Mouse (Mus musculus): ENCODE data around the gene Zbtb43. TPM values are rescaled to one million over a fixed set of nuclear protein-coding genes. Genes with fewer than 3 reads are reported as not detected.

Zbtb43 gene
- polyA plus RNA-seq, 1 experiment from 2014 or later, result 18.7 TPM

DNA sequence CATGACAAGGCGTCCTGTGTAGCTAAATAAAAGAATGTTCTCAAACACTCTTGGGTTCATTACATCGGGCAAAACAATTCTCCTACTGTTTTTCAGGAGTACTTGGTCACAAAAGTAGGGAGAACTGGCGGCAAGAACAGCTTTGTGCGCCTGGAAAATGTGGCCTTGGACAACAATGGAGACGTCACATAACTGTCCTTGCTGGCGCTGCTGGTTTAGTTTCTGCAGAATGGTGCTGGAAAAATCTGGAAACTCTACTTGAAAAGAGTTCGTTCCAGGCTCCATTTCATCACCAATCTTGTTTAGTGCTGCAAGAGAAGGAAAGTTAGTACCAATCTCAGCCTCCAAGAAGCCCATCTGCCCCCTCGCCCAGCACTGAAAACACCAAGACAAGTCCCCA is 13.5 kb downstream of the Zbtb43 start:
- ATAC-seq (ENCODE audit: insufficient number of reproducible peaks, insufficient read depth, low FRiP score, low TSS enrichment, low read depth), result no peak
- H3K4me1 ChIP-seq (replicated peaks), result no peaks in the 10 kb centered on the region
- H3K4me3 ChIP-seq (replicated peaks), result no peak overlapping the region
- WGBS, result 89% methylated on average over 8 of the region's 8 CpGs
- no peak overlapping the region for H3K27ac ChIP-seq
- H3K9ac ChIP-seq (replicated peaks), result no peak overlapping the region
- peaks cover 77% of the 10 kb centered on the region for H3K36me3 ChIP-seq
- no peaks in the 10 kb centered on the region for H3K9me3 ChIP-seq
- no peak overlapping the region for H3K4me2 ChIP-seq
- H3K27me3 ChIP-seq, result no peaks in the 10 kb centered on the region

DNA sequence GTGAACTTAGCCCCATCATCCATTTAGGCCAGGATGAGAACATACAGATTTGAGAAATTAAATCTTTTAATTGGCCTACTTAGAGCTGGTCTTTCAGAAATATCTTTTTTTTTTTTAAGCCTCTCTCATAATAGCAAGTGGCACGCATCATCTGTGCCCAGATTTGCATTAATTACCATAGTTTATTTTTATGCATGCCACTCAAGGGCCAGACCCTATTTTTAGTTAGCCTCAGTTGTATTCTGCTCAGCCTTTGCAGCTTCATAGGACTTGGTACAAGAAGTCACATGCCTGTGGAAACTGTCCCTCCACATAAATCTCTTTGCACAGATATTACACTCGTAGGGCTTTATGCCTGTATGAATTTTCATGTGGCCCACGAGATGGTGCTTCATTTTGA is 14.9 kb downstream of the Zbtb43 start:
- Histone ChIP-seq H3K9ac (replicated peaks) (no peak overlapping the region), H3K27ac (no peak overlapping the region), H3K9me3 (no peaks in the 10 kb centered on the region), H3K27me3 (no peaks in the 10 kb centered on the region), H3K4me3 (replicated peaks) (no peak overlapping the region), H3K4me1 (replicated peaks) (peaks cover 8% of the 10 kb centered on the region), H3K4me2 (no peak overlapping the region), H3K36me3 (peaks cover 77% of the 10 kb centered on the region)
- 93% methylated on average over 3 of the region's 3 CpGs for WGBS
- no peak for ATAC-seq (ENCODE audit: insufficient number of reproducible peaks, insufficient read depth, low FRiP score, low TSS enrichment, low read depth)

DNA sequence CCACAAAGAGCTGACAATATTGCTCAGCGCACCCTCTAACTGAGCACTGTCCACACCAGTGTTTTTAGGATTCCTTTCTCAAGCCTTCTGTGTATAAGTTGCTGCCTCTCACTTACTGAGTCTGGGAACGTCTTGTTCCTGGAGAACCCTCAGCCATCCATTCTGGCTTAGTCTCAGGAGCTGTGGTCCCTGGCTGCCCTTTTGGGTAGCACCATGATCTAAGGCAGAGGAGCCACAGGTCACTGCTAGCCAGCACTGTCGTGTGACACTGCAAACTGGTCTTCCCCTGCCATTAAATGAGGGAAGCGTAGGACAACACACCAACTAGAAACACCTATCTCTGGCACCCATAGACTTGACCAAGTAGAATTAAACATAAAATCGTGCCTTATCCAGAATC is 15.6 kb downstream of the Zbtb43 start:
- no peaks in the 10 kb centered on the region for H3K9me3 ChIP-seq
- no peak overlapping the region for H3K4me2 ChIP-seq
- H3K4me3 ChIP-seq (replicated peaks), result no peak overlapping the region
- peaks cover 78% of the 10 kb centered on the region for H3K36me3 ChIP-seq
- H3K27ac ChIP-seq, result no peak overlapping the region
- H3K27me3 ChIP-seq, result no peaks in the 10 kb centered on the region
- 86% methylated on average over 5 of the region's 5 CpGs for WGBS
- peaks cover 11% of the 10 kb centered on the region for H3K4me1 ChIP-seq (replicated peaks)
- no peak overlapping the region for H3K9ac ChIP-seq (replicated peaks)
- no peak for ATAC-seq (ENCODE audit: insufficient number of reproducible peaks, insufficient read depth, low FRiP score, low TSS enrichment, low read depth)

DNA sequence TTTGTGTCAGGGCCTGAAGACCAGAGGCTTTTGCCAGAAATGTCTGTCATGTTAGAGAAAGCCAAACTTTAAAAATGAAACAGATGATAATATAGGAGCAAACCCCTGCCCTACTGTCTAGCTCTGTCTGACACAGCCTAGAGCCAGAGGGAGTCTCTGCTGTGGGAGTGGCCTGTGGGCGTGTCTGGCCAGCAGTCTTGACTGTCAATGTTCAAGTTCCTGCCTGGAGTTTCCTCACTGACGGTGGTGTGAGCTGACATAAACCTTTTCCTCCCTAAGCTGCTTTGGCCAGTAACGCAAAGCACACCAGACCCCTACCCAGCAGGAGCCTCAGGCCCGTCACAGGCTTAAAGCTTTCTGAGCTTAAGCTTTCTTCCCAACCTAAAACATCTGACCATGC is 16.2 kb downstream of the Zbtb43 start:
- Histone ChIP-seq H3K4me1 (replicated peaks) (peaks cover 11% of the 10 kb centered on the region), H3K36me3 (peaks cover 77% of the 10 kb centered on the region), H3K9me3 (no peaks in the 10 kb centered on the region), H3K4me3 (replicated peaks) (no peak overlapping the region), H3K27me3 (no peaks in the 10 kb centered on the region), H3K27ac (no peak overlapping the region), H3K9ac (replicated peaks) (no peak overlapping the region), H3K4me2 (no peak overlapping the region)
- 46% methylated on average over 4 of the region's 4 CpGs for WGBS
- ATAC-seq (ENCODE audit: insufficient number of reproducible peaks, insufficient read depth, low FRiP score, low TSS enrichment, low read depth), result no peak

DNA sequence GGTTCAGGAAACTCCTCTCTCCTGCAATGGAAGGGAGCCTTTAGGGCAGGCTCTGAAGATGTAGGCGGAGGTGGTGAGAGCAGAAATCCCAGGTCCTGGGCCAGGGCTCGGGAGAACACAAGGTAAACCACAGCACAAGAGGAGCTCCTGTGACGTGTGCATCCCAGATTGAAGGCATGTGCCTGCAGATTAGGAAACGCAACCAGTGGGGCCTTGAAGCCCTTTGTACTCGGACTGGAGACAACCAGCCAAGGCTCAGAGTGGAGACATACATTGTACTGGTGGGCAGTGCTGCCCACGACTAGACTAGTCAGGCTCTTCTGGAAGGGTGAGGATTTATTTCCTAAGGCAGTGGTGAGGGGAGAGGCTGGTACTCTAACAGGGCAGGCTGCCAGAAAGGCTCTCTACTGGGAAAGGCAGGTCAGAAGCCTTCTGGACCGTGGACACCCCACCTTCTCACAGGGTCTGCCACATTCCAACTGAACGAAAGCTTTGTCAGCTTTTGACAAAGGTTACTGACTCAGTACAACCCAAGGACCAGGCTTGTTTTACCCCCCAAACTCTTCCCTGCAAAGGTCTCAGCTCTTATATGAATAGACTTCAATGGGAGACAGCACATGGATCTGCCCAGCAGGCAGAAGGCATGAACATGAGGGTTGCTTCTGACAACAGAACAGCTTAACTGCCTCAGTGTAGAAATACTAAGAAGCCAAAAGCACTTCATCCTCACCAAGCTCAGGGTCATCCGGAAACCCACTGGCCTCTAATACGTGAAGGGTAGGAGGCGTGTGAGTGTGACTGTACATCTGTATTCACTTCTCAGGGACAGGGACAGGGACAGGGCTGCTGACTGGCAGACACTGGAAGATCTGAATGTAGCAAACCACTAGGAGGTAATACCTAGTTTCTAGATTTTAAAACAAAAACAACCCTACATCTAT is 17.1 kb downstream of the Zbtb43 start:
- WGBS, result 86% methylated on average over 11 of the region's 11 CpGs
- ATAC-seq (ENCODE audit: insufficient number of reproducible peaks, insufficient read depth, low FRiP score, low TSS enrichment, low read depth), result no peak
- H3K36me3 ChIP-seq, result peaks cover 74% of the 10 kb centered on the region

DNA sequence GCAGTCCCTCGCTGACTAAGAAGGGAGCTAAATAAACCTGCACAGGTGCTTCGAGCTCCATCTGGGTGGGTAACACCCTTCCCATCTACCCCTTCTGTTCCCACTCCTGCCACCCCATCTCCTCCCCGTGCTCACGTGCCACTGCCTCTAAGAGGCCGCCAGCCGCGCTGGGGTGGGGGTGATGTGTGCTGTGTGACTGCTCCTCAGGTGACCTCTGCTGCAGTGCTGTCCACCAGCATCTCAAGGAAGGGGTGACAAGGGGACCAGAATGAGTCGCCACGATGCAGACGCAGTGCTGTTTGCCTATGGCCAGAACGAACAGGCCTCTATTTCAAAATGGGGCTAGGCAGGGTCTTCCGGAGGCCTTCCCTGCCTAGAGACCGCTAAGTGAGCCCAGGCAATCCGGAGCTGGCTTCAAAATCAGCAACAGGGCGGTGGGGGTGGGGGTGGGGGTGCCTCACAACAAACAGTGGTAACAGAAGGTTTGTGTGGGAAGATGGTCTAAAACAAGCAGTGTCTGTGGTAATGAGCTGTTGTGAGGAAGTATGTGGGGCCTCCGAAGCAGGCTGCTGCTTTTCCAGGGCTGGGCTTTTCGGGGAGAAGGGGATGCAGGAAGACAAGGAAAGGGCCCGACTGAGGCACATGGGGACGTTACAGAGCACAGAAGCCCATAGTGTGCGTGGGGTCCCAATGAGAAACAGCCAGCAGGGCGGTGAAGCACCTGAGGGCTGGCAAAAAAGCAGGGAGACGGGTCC is 19.1 kb downstream of the Zbtb43 start:
- no peak overlapping the region for H3K9ac ChIP-seq (replicated peaks)
- H3K9me3 ChIP-seq, result no peaks in the 10 kb centered on the region
- H3K4me2 ChIP-seq, result no peak overlapping the region
- WGBS, result 89% methylated on average over 22 of the region's 22 CpGs
- no peaks in the 10 kb centered on the region for H3K27me3 ChIP-seq
- ATAC-seq (ENCODE audit: insufficient number of reproducible peaks, insufficient read depth, low FRiP score, low TSS enrichment, low read depth), result no peak
- H3K4me3 ChIP-seq (replicated peaks), result no peak overlapping the region
- H3K27ac ChIP-seq, result no peak overlapping the region
- peaks cover 54% of the 10 kb centered on the region for H3K36me3 ChIP-seq
- peaks cover 11% of the 10 kb centered on the region for H3K4me1 ChIP-seq (replicated peaks)

More for the DNA sequence above, 17.1 kb downstream of the Zbtb43 start:
- Histone ChIP-seq H3K4me3 (replicated peaks) (no peak overlapping the region), H3K27me3 (no peaks in the 10 kb centered on the region), H3K4me1 (replicated peaks) (peaks cover 11% of the 10 kb centered on the region), H3K4me2 (no peak overlapping the region), H3K9me3 (no peaks in the 10 kb centered on the region), H3K9ac (replicated peaks) (no peak overlapping the region), H3K27ac (no peak overlapping the region)

DNA sequence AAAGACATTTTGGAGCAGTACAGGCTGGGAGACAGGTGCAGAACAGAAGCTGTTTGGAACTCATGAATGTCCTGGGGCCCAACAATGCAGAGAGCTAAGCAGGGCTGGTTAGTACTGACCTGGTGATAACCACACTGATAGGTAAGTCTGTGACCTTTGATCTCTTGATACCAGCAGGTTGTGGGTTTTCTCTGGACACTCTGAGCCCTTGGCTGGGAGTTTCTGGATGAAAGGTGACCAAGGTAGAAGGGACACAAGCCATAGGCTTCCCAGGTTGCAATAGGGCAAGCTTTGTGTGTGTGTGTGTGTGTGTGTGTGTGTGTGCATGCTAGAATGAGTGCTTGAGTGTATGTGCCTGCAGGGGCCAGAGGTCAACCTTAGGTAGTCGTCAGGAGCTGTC is 21.6 kb downstream of the Zbtb43 start:
- no peak for ATAC-seq (ENCODE audit: insufficient number of reproducible peaks, insufficient read depth, low FRiP score, low TSS enrichment, low read depth)
- Histone ChIP-seq H3K4me3 (replicated peaks) (no peak overlapping the region), H3K9me3 (no peaks in the 10 kb centered on the region), H3K4me1 (replicated peaks) (peaks cover 11% of the 10 kb centered on the region), H3K27me3 (no peaks in the 10 kb centered on the region), H3K27ac (no peak overlapping the region), H3K9ac (replicated peaks) (no peak overlapping the region), H3K36me3 (peaks cover 30% of the 10 kb centered on the region), H3K4me2 (no peak overlapping the region)
- WGBS, result 65% methylated on average over 1 of the region's 1 CpGs

DNA sequence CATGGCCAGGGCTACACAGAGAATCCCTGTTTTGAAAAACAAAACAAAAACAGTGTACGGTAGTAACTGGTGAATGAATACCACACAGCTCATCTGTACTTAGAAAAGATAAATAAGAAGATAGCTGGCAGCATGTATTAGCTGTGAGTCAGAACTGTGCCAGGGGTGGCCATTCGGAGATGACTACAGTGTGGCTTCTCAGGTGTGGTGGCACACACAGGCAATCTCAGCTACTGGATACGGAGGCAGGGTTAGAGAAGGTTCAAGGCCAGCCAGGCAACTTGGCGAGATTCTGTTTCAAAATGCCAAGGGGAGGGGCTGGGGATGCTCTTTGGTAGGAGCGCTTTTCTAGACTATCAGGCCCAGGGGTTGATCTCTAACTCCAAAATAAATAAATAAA is 22.6 kb downstream of the Zbtb43 start:
- no peak overlapping the region for H3K9ac ChIP-seq (replicated peaks)
- H3K4me3 ChIP-seq (replicated peaks), result no peak overlapping the region
- H3K36me3 ChIP-seq, result peaks cover 20% of the 10 kb centered on the region
- peaks cover 14% of the 10 kb centered on the region for H3K4me1 ChIP-seq (replicated peaks)
- ATAC-seq (ENCODE audit: insufficient number of reproducible peaks, insufficient read depth, low FRiP score, low TSS enrichment, low read depth), result no peak
- no peaks in the 10 kb centered on the region for H3K9me3 ChIP-seq
- H3K27me3 ChIP-seq, result no peaks in the 10 kb centered on the region
- no peak overlapping the region for H3K27ac ChIP-seq
- H3K4me2 ChIP-seq, result no peak overlapping the region
- 92% methylated on average over 5 of the region's 5 CpGs for WGBS

DNA sequence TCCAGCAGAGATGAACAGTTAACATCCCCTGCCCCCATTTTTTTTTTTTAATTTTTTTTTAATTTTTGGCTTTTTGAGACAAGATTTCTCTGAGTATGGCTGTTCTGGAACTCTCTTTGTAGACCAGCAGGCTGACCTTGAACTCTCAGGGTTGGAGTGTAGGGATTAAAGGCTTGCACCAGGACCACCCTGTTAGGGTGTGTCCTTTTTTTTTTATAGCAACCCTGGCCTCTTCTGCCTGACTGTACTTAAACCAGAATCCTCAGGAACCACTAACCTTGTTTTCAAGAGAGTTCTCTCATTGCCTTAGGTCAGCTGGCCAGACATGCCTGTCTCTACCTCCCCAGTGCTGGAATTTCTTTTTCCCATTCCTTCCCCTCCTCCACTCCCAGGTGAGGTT is 23.5 kb downstream of the Zbtb43 start:
- H3K4me3 ChIP-seq (replicated peaks), result no peak overlapping the region
- H3K27ac ChIP-seq, result no peak overlapping the region
- H3K4me2 ChIP-seq, result no peak overlapping the region
- peaks cover 16% of the 10 kb centered on the region for H3K36me3 ChIP-seq
- peaks cover 18% of the 10 kb centered on the region for H3K4me1 ChIP-seq (replicated peaks)
- ATAC-seq (ENCODE audit: insufficient number of reproducible peaks, insufficient read depth, low FRiP score, low TSS enrichment, low read depth), result no peak
- no peaks in the 10 kb centered on the region; the same call in 1 of the 2 replicates for H3K27me3 ChIP-seq
- H3K9me3 ChIP-seq, result no peaks in the 10 kb centered on the region
- no peak overlapping the region for H3K9ac ChIP-seq (replicated peaks)

DNA sequence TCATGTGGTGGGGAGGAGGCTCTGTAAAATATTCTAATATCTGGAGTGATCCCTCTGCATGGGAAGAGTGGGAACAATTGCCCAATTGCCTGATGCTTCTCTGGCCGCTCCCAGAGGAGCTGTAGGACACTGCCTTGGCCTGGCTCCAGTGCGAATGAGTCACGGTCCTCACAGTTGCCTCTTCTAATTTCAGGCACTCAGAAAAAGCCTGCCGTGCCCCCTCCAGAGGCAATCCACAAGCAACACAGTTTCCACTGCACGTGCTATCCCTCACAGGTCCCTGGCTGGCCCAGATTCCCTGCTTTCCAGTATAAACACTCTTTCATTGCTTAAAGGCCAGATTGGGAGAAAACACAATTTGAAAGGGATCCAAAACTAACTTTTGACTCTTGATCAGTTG is 24.0 kb downstream of the Zbtb43 start:
- Histone ChIP-seq H3K9me3 (no peaks in the 10 kb centered on the region), H3K4me2 (no peak overlapping the region), H3K9ac (replicated peaks) (no peak overlapping the region), H3K4me1 (replicated peaks) (peaks cover 19% of the 10 kb centered on the region), H3K36me3 (peaks cover 10% of the 10 kb centered on the region), H3K27ac (no peak overlapping the region), H3K27me3 (no peaks in the 10 kb centered on the region; the same call in 1 of the 2 replicates), H3K4me3 (replicated peaks) (no peak overlapping the region)
- no peak for ATAC-seq (ENCODE audit: insufficient number of reproducible peaks, insufficient read depth, low FRiP score, low TSS enrichment, low read depth)
- 60% methylated on average over 5 of the region's 5 CpGs for WGBS

DNA sequence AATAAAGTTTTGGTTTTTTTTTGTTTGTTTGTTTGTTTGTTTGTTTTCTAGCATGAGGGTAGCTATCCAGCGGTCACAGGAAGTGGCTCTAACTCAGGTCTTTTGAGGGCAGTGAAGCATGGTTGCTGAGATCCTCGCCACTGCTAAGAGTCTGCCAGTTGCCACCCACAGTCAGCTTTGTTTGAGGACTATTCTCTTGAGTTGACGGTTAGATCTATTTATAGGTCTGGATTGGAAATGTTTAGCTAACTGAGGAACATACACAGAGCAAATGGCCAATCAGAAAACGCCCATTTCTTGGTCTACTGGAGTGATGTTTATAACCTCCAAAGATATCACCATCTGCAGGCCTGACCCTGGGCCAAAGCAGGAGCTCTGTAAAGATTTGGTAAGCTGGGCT is 25.7 kb downstream of the Zbtb43 start:
- no peak for ATAC-seq (ENCODE audit: insufficient number of reproducible peaks, insufficient read depth, low FRiP score, low TSS enrichment, low read depth)

More for the DNA sequence above, 25.7 kb downstream of the Zbtb43 start:
- Histone ChIP-seq H3K4me3 (replicated peaks) (no peak overlapping the region), H3K27me3 (no peaks in the 10 kb centered on the region; the same call in 1 of the 2 replicates), H3K27ac (no peak overlapping the region), H3K9ac (replicated peaks) (no peak overlapping the region), H3K4me1 (replicated peaks) (0 out of 2 replicates have a peak, but pooled peaks cover 12% of the 10 kb centered on the region), H3K9me3 (no peaks in the 10 kb centered on the region), H3K36me3 (no peaks in the 10 kb centered on the region), H3K4me2 (no peak overlapping the region)
- WGBS, result 86% methylated on average over 4 of the region's 4 CpGs
